Mouse (Mus musculus): Measurements from ENCODE around the gene Mylk. TPM values are rescaled to one million over a fixed set of nuclear protein-coding genes. Genes with fewer than 3 reads are reported as not detected.

Mylk gene
- total RNA-seq, 2 experiments from 2014 or later, result 32.0 to 34.4 TPM

DNA sequence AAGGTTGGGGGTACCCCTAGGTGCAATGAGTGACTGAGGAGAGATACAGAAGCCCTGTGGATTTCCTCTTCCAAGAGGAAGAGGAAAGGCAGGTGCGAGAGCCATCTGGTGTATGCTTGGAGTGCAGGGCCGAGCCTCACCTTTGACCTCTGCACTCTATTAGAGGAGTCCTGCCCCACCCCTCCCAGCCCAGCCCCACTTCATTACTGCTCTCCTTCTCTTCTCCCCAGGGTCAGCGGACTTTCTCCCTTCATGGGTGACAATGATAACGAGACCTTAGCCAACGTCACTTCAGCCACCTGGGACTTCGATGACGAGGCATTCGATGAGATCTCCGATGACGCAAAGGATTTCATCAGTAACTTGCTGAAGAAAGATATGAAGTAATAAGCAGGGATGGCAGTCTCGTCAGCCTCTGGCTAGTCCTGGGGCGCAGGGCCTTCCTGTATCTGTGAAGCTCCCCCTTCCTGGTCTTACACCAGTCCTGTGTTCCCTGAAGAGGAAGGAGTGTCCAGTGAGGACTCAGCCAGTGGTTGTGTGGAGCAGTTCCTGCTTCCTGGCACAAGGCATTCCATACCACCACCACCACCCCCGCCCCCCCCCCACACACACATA, 241.3 kb downstream of the Mylk start:
- no peak for DNase-seq

DNA sequence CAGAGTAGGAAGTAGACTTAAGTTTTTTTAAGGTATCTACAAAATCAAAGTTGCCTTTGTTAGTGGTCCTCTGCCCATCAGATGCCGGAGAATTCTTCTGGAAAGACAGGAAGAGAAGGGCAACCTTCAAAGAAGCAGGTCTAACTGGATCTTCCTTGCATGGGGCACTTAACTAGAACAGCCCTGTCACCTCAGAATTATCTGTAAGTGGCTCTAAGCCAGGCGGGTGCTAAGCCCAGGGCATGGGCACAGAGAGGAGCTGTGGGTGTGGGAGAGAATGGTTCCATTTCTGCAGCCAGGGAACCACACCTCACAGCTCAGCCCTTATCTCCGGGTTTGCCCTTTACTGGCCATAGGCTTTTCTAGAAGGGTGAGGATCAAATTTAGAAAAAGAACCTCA, 246.4 kb downstream of the Mylk start:
- DNase-seq, result no peak

DNA sequence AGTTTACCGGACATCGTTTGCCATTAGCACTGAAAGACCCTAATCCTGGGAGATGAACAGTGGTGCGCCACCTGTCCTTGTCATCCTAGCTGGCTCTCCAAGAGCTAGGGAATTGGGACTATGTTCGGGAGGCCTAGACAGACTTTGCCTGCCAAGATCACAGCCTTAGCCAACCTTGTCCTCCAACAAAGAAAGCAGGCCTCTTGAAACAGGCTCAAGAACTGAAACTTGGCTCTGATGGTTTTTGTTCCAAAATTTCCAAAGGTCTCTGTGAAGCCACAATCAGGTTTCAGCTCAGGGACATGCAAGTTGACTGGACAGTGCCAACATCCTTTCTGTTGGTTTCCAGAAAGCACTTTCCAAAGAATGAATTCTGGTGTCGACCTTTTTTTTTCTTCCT, 247.8 kb downstream of the Mylk start:
- no peak for DNase-seq

DNA sequence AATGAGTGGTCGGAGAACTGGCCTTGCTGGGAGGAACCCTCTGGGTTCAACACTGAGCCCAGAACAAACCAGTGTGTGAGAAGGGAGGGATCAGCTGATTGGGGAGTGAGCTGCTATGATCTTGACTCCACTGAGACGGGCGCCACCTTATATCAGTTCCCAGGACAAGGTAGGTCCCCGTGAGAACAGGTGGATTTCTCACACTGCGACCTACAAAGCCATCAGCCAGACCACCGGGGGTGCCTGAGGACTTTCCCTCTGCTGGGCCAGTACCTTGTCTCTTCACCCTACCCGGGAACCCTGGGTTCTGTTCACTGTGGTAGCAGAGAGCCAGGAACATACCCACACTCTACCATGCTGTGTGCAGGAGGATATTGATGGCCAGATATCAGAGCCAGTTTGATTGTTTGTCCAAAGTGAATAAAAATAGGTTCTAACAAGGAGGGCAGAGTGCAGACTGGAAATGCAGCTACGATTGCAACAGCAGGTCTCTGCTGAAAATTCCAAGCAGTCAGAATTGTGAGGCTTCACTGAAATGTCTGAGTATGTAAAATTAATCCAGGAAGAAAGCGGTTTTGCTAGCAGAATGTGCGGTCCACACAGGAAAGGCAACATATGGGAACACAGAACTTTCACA, 248.8 kb downstream of the Mylk start:
- DNase-seq, result no peak

DNA sequence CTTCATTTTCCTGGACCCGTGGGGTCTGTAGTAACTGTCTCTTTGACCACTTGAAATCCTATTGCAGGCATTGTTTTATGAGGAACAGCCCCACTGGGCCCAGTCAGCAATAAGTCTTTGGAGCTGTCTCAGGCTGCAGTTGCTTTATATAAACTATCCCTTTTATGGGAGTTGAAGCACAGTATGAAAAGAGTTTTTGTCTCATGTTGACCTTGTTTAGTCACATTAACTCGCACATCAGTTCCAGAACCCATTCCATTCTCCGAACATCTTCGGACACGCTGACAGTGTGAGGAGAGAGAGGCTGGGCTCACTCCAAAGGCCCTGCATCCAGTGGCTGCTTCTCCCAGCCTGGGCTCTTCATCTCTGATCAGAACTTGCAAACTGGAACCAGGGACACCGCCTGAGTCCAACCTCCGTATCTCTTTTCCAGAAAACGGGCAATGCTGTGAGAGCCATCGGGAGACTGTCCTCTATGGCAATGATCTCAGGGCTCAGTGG, 249.7 kb downstream of the Mylk start:
- no peak for DNase-seq

DNA sequence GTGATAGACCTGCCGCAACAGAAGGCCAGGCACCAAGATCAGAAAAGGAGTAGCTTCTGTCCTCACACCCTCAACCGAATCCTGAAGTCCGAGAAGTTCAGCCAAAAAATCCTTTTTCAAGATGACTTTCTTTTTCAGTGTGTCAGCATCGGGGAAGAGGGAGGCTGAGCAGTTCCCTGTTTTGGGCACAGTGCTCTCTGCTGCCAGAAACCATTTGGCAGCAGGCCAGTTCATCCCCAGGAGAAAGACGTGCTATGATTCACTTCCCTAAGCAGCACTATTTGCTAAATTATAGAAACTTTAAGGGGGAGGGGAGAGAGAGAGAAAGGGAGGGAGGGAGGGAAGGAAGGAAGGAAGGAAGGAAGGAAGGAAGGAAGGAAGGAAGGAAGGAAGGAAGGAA, 251.1 kb downstream of the Mylk start:
- DNase-seq, result peak; percentile 84

DNA sequence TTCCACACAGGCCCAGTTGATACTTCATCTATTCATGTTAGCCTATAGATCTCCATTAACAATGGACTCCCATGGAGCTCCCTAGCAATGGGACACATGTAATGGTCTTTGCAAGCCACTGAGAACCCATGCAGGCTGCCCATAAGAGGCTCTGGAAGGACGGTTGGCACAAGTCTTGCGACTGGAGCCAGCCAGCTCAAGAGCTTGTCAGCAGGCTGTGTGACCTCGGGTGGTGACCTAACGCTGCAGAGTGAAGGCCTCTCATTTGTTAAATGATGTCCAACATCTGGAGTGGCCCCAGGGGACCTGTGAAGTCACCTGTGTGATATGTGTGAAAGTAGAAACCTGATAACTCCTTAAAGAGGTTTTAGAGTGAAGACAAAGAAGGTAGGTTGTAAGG, 252.0 kb downstream of the Mylk start:
- no peak for DNase-seq

DNA sequence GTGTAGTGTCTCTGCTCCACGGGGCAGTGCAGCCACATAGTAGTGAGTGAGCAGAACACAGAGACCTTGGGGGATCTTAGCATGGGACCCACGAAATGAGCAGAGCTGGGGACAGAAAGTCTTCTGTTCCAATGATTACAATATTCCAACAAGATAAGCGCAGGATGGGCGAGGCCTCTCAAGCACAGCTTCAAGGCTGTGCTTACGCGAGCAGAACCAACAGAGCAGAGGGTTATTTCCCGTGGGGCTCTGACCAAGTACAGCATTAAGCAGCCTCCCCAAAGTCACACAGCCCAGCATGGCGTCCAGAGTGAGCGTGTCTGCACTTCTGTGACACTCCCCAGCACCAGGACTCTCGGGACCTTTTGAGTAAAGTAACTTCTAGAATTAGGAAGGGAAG, 252.6 kb downstream of the Mylk start:
- no peak for DNase-seq

DNA sequence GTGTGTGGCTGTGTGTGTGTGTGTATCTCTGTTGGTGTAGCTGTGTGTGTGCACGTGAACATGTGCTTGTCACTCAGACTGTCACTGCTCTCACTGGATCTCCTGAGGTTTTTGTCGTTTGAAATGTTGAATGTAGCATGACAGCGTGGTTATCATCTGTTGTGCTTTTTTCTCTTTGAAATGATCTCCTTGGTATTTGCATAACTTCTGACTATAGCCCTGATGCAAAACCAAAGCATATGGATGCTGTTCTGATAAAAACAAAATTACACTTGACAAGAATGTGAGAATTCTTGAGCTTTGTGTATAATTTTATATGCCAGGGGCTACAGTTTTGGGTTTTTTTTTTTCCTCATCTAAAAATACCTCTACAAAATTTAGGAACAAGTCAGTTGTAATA, 254.0 kb downstream of the Mylk start:
- no peak for DNase-seq

DNA sequence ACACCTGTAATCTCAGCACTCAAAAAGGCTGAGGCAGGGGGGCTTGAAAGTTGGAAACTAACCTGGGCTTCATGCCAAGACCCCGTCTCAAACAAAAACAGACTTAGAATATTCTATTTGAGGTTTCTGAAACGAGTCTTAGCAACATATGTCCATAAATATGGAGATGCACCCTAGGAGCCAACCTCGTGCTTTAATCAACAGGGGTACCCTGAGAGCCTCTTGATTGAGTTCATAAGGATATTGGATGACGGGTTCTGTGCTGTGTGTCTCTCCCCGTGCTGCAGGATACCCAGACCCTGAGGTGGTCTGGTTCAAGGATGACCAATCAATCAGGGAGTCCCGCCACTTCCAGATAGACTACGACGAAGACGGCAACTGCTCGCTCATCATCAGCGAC, 255.0 kb downstream of the Mylk start:
- no peak for DNase-seq

DNA sequence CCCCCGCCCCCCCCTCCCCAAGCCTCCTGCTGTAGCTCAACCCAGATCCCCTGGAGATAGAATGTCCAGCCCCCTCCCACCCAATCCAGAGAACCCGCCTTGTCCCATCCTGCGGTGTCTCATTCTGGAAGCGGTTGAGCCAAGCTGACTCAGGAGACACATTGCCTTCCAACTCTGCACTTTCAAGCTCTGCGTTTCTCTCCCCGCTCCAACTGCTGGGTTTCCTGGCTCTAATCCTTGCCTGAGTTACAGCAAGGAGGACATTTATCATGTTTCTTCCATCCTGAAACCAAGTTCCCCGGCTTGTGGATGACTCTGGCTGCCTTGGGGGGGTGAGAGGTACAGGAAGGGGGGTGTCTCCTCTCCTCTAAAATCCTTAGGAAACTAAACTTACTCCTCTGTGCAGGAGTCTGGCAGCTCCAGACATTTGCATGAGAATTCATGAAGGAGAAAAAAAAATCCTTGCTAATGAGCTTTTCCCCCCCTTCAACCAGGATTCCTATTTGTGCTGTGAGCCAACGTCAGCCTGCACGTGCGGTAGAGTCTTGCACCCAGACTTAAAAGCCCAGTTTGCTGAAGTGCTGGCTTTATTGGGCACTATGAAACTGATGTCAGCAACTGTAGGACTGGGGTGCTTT, 256.0 kb downstream of the Mylk start:
- no peak for DNase-seq

DNA sequence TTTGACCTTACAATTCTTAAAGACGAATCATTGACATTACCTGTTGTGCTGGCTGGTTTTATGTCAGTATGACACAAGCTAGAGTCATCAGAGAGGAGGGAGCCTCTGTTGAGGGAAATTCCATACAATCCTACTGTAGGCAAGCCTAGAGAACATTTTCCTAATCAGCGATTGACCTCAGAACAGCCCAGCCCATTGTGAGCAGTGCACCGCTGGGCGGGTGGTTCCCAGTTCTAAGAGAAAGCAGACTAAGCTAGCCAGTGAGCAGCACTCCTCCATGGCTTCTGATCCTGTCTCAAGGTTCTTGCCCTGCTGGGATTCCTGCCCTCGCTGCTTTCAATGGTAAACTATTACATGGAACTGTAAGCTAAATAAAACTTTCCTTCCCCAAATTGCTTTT, 259.3 kb downstream of the Mylk start:
- DNase-seq, result no peak

DNA sequence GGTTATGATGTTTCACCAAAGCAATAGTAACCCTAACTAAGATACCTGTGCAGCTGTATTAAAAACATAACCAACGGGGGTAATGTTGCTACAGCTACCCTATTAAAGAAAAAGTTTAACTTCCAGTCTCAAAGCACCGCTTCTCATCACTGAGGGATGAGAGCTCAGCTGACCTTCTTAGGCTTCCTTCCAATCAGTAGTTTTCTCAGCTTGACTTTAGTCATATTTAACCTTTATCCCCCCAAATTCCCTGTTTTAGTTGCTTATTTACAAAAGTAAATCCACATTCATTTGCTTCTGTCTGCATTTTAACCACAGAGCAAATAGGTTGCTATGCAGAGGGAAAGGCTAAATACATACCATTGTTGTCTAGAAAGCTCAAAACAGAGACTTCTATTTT, 259.7 kb downstream of the Mylk start:
- no peak for DNase-seq

DNA sequence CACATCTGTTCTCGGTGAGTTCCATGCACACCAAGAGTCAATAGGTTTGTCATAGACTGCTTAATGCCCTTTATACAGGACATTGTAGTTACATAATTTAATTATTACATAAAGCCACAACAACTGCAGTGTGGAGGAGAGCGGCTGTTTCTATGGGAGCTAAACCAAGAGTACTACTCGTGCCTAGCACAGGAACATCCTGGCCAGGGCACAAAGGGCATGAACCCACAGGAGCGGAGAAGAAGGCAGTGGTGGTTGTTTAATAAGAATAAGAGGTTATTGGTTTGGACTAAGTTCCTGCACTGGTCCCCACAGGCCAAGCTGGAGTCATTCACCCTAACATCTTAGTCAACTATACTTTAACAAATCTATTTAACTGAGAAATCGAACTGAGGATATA, 261.2 kb downstream of the Mylk start:
- DNase-seq, result no peak

DNA sequence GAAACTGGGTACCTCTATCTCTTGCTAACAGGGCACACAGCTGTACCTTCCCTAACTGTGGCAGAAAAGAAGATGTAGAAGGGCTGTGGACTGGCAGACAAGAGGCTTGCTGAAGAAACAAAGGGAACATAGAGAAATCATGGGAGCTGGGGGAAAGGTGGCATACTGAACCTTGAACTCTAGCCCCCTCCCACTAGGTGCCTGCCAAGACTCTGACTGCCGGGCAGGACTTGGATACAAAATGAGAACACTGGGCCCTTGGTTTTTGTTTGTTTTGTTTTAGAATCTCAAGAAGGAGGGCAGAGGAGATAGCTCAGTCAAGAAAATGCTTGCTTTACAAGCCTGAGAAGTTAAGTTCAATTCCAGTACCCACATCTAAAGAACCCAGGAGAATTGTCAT, 262.4 kb downstream of the Mylk start:
- DNase-seq, result no peak

DNA sequence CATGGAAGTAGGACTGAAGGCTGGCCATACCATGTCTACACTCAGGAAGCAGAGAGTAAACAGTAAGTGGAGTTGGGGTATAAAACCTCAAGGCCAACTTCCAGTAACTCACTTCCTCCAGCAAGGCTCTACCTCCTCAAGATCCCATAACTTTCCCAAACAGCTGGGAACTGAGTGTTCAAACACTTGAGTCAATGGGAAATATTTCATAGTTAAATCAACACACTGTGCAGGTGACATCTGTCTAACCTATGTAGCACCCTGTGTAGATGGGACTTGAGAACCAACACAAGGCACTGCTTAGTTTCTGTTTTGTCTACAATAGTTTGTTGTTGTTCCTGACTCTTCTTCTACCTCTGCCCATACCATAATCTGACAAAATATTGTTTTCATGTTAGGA, 263.4 kb downstream of the Mylk start:
- DNase-seq, result no peak

DNA sequence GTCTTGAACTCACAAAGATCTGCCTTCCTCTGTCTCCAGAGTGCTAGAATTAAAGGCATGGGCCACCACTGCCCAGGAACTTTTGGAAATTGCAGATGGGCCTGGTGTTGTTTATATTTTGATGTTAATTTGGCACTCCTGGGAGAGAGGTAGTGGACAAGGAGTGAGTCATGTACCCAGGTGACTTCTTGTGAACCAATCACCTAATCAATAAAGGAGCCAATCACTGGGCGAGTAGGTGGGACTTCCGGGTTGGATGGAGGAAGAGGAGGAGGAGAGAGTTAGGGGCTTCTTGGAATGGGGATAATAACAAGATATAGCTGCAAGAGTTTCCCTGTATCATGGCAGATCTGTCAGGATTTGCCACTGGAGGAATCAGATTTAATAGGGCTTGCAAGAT, 268.5 kb downstream of the Mylk start:
- no peak for DNase-seq

DNA sequence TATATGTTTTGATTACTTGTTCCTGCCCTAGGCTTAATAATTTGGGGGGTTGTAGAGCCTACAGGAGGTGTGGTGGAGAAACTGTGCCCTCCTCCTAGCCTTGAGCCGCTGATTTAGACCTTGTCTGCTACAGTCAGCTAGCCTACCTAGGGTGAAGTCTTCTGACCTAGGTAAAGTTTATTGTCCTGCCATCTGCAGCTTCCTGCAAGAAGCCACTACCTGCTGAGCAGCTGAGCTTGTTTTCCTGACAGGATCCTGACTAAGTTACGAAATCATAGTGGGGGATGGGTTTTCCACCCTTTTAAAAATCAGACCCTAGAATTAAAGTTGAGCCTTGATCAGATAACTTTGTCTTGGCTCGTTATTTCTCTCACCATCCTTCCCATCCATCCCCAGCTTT, 271.5 kb downstream of the Mylk start:
- DNase-seq, result no peak

DNA sequence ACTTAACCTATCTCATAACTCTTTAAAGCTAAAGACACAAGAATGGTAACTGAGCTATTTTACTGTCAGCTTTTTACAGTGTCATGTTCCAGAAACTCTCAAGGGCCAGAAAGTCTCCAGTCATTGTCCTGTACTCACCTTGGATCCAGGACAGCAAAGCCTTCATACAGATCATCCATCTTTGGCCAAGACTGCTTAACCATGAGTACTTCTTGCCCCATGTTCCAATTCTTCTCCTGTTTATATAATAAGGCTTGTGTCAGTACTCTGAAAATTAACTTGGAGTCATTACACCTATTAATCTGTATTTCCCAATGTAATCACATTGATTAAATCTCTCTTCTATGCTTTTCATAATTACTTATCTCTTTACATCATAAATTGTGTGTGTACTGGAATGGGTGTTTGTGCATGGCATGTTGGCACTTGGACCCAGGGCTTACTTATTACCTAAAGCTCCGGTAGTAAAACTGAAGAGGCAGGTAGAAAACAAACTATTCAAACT, 273.5 kb downstream of the Mylk start:
- DNase-seq, result no peak

DNA sequence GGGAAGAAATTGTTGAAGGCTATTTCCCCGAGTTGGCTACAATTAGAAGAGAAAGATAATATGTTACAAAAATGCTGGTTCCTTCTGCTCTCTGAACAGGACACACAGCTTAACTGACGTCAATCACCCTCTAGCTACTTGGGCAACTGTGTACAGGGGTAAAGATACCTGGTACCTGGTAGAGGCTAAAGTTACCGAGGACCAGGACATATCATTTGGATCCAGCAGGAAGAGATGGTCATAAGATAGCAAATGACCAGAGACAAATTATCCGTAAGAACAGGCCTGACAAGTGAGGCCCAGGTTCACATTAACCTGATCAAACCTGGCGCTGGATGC, 276.9 kb downstream of the Mylk start:
- no peak for DNase-seq

DNA sequence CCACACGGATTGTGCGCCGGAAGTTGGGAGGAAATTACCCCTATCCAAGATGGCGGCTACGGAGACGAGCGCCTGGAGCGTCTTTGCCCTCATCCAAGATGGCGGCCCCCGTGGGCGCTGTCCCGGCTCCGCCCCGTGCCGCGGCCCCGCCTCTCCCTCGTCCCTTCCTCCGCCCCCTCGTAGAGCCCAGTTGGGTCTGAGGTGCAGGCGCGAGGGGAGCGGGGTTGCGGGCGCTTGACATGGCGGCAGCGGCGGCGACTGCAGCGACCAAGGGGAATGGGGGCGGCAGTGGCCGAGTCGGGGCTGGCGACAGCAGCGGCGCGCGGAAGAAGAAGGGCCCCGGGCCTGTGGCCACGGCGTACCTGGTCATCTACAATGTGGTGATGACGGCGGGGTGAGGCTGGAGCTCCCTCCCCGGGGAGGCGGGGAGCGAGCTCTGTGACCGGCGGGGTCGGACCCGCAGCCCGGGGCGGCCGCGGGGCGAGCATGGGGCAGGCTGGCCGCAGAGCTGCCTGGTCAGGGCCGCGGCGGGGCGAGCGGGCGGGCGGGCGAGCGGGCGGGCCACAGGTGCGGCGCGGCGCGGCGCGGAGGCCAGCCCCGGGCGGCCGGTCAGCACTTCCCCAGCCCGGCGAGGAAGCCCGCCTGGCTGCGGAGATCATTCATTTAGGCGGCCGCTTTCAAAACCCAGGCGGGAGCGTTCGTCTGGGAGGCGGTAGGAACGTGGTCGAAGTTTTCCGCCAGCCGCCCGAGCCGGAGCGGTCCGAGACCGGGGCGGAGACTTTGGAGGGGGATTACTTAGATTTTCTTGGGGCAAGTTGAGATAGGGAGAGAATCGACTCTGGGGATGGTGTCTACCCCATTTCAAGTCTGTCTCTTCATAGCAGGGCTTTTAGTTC, 277.5 kb downstream of the Mylk start, which contains the start of gene Hacd2:
TSS of gene Hacd2 (plus strand) at position 187 of the 896 bp plus-strand sequence.
- DNase-seq, result peak; percentile 97

DNA sequence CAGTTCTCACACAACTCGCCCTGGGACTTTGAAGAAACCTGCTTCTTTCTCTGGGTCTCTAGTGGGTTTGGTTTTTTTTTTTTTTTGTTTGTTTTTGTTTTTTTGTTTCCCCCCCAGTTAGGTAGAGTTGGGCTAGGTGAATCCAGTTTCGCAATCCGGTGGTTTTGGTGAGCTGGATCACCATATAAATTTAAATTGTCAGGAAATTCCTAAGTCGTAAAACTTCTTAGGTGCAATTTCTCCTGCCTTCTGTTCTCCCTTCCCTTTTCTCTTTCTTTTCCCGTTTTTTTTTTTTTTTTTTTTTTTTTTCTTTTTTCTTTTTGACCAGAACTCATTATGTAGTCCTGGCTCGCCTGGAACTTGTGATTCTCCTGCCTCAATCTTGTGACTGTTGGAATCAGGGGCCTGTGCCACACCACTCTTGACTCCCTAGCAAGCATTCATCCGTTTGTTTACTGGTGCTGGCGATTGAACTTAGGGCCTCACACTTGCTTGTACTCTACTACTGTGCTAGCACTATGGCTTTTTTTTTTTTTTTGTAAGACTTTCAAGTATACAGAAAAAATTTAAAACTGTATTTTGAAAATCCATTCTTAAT, 278.2 kb downstream of the Mylk start:
- DNase-seq, result no peak

DNA sequence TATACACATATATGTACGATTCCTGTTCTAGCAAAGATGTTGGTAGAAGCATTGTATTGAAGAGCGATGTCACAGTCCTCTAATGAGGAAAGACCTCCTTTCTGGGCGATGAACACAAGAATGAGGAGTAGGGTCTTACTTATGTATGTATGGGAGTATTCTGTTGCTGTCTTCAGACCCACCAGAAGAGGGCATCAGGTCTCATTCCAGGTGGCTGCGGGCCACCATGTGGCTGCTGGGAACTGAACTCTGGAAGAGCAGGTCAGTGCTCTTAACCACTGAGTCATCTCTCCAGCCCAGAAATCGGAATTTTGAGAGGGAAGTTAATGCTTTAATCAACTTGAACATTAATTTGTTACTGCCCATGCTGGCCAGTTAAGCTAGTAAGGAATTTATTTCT, 279.3 kb downstream of the Mylk start:
- no peak for DNase-seq
